Mouse (Mus musculus) cortical plate, adult 2 months (tissue): ENCODE measurements around the gene Hspb8.

Source experiments
- CTCF ChIP-seq: fragments of 200-500 bp; IDR thresholded peaks from 2 replicates; pipeline ENCODE4 v1.5.1; 2011; ENCODE audit warnings: mild to moderate bottlenecking, control low read depth, low read length; ENCODE audit not compliant: insufficient read depth; ENCODE audit errors: extremely low read depth
- POLR2A ChIP-seq: fragments of 200-500 bp; IDR thresholded peaks from 2 replicates; pipeline ENCODE4 v1.6.1; 2011; ENCODE audit warnings: mild to moderate bottlenecking, low read length, control low read depth; ENCODE audit not compliant: insufficient read depth; ENCODE audit errors: extremely low read depth

DNA sequence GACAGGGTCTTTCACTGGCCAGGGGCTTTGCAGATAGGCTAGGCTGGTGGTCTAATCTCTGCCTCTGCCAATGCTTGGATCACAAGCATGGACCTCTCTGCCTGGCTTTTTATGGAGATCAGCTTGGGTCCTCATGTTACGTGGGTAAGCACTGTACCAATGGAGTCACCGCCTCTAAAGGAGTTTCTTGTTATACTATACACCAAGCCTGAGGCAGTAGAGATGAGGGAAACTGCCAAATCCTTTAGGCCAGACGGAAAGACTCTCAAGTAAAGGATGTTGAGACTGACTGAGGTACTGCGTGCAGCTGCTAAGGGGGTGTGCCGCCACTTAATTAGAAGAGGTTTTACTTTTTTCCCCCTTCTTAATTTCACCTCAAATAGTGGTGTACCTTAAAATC, 43.8 kb downstream of the Hspb8 start:
- TF ChIP-seq CTCF (no peak), POLR2A (no peak)
